Mouse (Mus musculus) heart, postnatal 10 days (tissue): ENCODE measurements around the gene Mtmr10. TPM values are rescaled to one million over a fixed set of nuclear protein-coding genes. Genes with fewer than 3 reads are reported as not detected.

Experiments used
- DNase-seq, 2 experiments: peaks; one replicate each; pipeline ENCODE4 v3.0.0; 2021
- intact Hi-C: fragments of 180-260 bp; cut with DNase I; formaldehyde crosslinking; loops from one replicate; pipeline ENCODE4 v1.15.1; 2025
- microRNA-seq, 2 experiments: library from miRNA; unstranded; fragments of <30 nt; microRNA quantifications; one replicate each; pipeline ENCODE4 v1.2.0; 2022
- total RNA-seq, 2 experiments: library from RNA; stranded (reverse); gene quantifications; 2 replicates each; pipeline ENCODE4 v1.2.3; 2021

Gene Mtmr10
- total RNA-seq, 2 experiments from 2014 or later, result 13.2 to 13.5 TPM

- no peak for DNase-seq
- intact Hi-C loops, result no loop called here
Observed at GRCm38 (mm10) chr7:64360586-64360945, 73.1 kb downstream of the Mtmr10 start.

GRCm38 (mm10) chr7:64365863-64366262 lies 78.4 kb downstream of the Mtmr10 start:
- no peak for DNase-seq
- intact Hi-C loops, result no loop called here

GRCm38 (mm10) chr7:64369841-64370240 lies 82.4 kb downstream of the Mtmr10 start:
- DNase-seq, result no peak
- intact Hi-C loops, result loop anchor here (5.0 kb wide), 1 partner anchor 83 kb away; the partner anchor contains the start of gene Mtmr10

GRCm38 (mm10) chr7:64371940-64372878 lies 84.8 kb downstream of the Mtmr10 start:
- DNase-seq, result no peak
- intact Hi-C loops, result loop anchor here (5.0 kb wide), 1 partner anchor 85 kb away; the partner anchor contains the start of gene Mtmr10

GRCm38 (mm10) chr7:64373147-64373829 lies 85.8 kb downstream of the Mtmr10 start:
- DNase-seq, result no peak
- intact Hi-C loops, result loop anchor here (5.0 kb wide), 1 partner anchor 86 kb away; the partner anchor contains the start of gene Mtmr10

GRCm38 (mm10) chr7:64373830-64374562 lies 86.5 kb downstream of the Mtmr10 start, which contains the start of gene Fan1:
Gene Fan1, minus strand, starts transcription at chr7:64374095.
- intact Hi-C loops, result loop anchor here (2.0 to 5.0 kb wide), 2 partner anchors 17 to 87 kb away; partner anchors contain the start of gene Mtmr10

More at GRCm38 (mm10) chr7:64373830-64374562, 86.5 kb downstream of the Mtmr10 start, which contains the start of gene Fan1:
- peak; percentile 92 to 95 for DNase-seq

Small RNAs within 50 kb of the gene (microRNA-seq; reads per million reads assigned to microRNA genes)
- gene Mir6416, result 0 reads per million in 2 experiments

Other genes starting within 250 kb of the Mtmr10 start
- gene Trpm1, start 133.8 kb upstream of the Mtmr10 start, total RNA-seq, result under 1 TPM in 1 of 2 experiments, not detected in 1; 0.27 TPM
- 1 to 10 TPM; 7.4 to 7.8 TPM for gene Fan1, start 86.4 kb downstream of the Mtmr10 start, total RNA-seq
- gene Mphosph10, start 104.6 kb downstream of the Mtmr10 start, total RNA-seq, result 10 to 100 TPM; 14.1 to 14.9 TPM
- 100 to 1,000 TPM; 132 TPM for gene Mcee, start 105.0 kb downstream of the Mtmr10 start, total RNA-seq
- under 1 TPM; 0.45 to 0.67 TPM for gene Apba2, start 214.1 kb downstream of the Mtmr10 start, total RNA-seq